Mouse (Mus musculus): ENCODE data around the gene Fermt3. TPM values are rescaled to one million over a fixed set of nuclear protein-coding genes. Genes with fewer than 3 reads are reported as not detected.

Gene Fermt3
- total RNA-seq, 2 experiments from 2014 or later: 4.5 to 4.6 TPM

- DNase-seq (ENCODE audit: low spot score in 2 of 2): peak in 1 of 2 experiments; percentile 52
- intact Hi-C loops (cut with DNase I): loop anchor here (5.0 kb wide), 2 partner anchors 37 to 57 kb away; partner anchors contain the start of genes Bad, Esrra and Gpr137
Observed at GRCm38 (mm10) chr19:6979001-6979479, 40.2 kb downstream of the Fermt3 start.

DNA sequence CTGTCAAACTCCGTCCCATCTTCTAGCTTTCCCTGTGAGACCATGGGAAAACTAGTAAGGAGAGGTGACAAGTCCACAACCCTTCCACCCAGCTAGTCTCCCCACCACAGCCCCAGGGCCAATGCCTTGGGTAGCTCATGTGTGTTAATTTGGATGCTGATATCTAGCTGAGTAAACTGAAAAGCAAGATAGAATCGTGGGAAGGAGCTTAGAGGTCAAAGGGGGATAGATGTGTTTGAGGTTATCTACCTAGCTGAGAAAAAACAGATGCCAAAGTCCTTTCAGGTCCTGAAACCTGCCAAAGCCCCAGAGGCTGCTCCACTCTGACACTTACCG, 40.7 kb downstream of the Fermt3 start:
- DNase-seq (ENCODE audit: low spot score in 2 of 2): no peak
- intact Hi-C loops (cut with DNase I): loop anchor here (5.0 kb wide), 2 partner anchors 36 to 56 kb away; partner anchors contain the start of genes Bad, Esrra and Gpr137

GRCm38 (mm10) chr19:6977759-6978638, 41.3 kb downstream of the Fermt3 start:
- DNase-seq (ENCODE audit: low spot score in 2 of 2): no peak
- intact Hi-C loops (cut with DNase I): loop anchor here (5.0 kb wide), 2 partner anchors 36 to 56 kb away; partner anchors contain the start of genes Bad, Esrra and Gpr137

- intact Hi-C loops (cut with DNase I): loop anchor here (5.0 kb wide), 2 partner anchors 34 to 54 kb away; partner anchors contain the start of genes Bad, Esrra and Gpr137
Observed at GRCm38 (mm10) chr19:6975537-6976521, 43.4 kb downstream of the Fermt3 start, which contains the start of gene Plcb3. TSS of gene Plcb3 (minus strand) at chr19:6976470.

DNA sequence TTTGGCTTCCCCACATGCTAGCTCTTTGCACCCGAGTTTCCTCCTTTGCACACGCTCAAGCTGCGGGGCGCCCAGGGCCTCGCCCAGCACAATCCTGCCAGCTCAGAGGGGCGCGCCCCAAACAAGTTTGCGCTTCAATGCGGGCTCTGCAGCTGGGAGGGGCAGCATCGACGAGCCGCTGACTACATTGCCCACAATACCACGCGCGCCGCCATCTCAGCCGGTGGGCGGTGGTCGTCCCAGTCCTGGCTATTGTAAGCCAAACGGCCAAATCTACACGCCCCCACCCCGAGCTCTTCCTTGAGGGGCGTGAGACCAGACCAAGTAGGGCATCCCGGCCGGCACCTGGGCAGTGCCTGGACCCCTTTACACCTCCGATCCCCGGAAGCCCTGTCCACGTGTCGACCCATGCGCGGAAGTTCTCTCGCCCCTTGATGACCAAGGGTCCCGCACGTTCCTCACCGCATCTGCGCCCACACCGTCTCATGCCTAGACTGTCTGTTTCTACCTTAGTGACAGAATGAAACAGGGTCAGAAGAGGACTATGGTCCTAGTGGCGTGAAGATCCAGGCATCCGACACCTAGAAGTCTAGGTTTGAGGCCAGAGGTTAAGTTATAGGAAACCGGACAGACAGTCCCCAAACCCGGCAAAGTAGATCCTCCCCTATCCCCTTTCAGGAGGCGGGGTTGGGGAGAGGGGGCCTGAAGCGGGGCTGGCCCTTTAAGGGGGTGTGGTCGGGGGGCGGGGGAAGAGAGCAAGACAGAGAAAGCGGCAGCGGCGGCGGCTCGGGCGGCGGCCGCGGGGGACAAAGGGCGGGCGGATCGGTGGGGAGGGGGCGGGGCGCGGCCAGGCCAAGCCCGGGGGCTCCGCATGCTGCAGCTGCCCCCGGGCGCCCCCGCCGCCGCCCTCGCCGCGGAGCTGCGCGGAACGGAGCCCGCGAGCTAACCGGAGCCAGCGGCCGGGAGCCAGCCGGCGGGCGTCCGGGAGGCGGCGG, 44.8 kb downstream of the Fermt3 start, which contains the start of gene Ppp1r14b:
Gene Ppp1r14b (plus strand): TSS at position 758 of the 995 bp plus-strand sequence.
- DNase-seq (ENCODE audit: low spot score in 2 of 2): peak; percentile 73 to 75
- intact Hi-C loops (cut with DNase I): loop anchor here (5.0 kb wide), 2 partner anchors 32 to 52 kb away; partner anchors contain the start of genes Bad, Esrra and Gpr137

More at GRCm38 (mm10) chr19:6975537-6976521, 43.4 kb downstream of the Fermt3 start, which contains the start of gene Plcb3:
- peak; percentile 72 to 89 for DNase-seq (ENCODE audit: low spot score in 2 of 2)

GRCm38 (mm10) chr19:6973581-6974190, 45.6 kb downstream of the Fermt3 start:
- DNase-seq (ENCODE audit: low spot score in 2 of 2): no peak
- intact Hi-C loops (cut with DNase I): no loop called here

- no peak for DNase-seq (ENCODE audit: low spot score in 2 of 2)
- intact Hi-C loops (cut with DNase I): no loop called here
Observed at GRCm38 (mm10) chr19:6972247-6972917, 46.9 kb downstream of the Fermt3 start.

- DNase-seq (ENCODE audit: low spot score in 2 of 2): no peak
- intact Hi-C loops (cut with DNase I): no loop called here
Observed at GRCm38 (mm10) chr19:6971644-6972043, 47.6 kb downstream of the Fermt3 start.

DNA sequence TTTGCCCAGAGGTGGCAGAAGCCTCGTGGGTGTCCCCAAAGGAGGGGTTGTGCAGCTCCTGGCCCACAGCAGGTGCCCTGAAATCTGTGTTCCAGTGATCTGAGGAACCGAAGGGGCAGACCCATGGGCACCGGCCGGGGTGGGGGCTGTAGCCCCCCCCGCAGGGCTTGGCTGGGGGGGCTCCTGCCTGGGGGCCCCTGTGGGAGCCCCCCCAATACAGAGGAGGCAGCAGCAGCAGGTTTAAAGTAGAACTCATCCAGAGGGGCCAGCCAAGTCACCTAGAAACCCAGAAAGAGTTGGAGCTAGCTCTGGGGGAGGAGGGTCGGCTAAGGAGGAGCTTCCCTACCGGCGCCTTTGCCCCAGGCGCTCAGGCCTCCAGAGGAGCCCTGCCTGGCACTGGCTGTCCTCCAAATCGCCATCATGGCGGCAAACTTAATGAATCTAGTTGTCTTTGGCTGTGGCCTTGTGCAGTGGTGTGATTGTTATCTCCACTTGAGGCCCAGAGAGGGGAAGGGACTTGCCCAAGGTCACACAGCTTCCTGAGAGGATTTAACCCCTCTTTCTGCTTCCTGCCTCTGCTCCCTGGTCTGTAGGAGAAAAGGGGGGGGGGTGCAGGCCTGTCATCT, 48.7 kb downstream of the Fermt3 start:
- intact Hi-C loops (cut with DNase I): no loop called here
- no peak for DNase-seq (ENCODE audit: low spot score in 2 of 2)

DNA sequence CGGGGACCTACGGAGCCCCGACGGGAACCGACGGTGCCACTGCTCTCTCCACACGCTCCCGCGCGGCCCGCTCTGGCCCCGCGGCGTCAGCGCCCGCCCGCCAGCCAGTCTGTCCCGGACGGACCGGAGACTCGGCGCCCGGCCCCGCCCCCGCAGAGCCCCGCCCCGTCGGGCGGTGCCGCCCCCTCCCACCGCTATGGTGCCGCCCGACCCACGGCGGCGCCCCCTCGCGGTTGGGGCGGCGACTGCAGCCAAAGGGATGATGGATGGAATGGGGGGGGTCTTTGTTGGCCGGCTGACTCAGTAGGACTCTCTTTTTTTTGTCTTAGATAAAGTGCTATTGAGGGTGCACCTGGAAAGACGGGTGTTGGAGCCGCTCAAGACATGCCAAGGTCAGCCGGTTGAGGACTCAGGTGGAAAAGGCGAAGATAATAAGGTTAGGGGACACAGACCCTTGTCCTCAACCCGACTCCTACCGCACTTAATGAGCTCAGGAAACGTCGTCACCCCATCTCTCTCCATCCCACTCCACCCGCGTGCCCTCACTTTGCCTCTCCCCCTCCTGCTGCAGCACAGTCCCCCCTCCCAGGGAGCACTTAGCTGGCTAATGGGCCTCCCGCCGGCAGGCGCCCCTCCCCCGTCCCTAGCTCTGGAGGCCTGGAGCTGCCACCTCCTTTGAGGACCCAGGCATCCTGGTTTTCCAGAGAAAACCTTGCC, 49.4 kb downstream of the Fermt3 start:
- peak in 1 of 2 experiments; percentile 29 for DNase-seq (ENCODE audit: low spot score in 2 of 2)
- intact Hi-C loops (cut with DNase I): no loop called here

- no peak for DNase-seq (ENCODE audit: low spot score in 2 of 2)
- intact Hi-C loops (cut with DNase I): no loop called here
Observed at GRCm38 (mm10) chr19:6969291-6969664, 50.0 kb downstream of the Fermt3 start.

GRCm38 (mm10) chr19:6968491-6969271, 50.6 kb downstream of the Fermt3 start:
- intact Hi-C loops (cut with DNase I): no loop called here
- DNase-seq (ENCODE audit: low spot score in 2 of 2): no peak

- intact Hi-C loops (cut with DNase I): no loop called here
- DNase-seq (ENCODE audit: low spot score in 2 of 2): no peak
Observed at GRCm38 (mm10) chr19:6956461-6956860, 62.8 kb downstream of the Fermt3 start.

- DNase-seq (ENCODE audit: low spot score in 2 of 2): no peak
- intact Hi-C loops (cut with DNase I): no loop called here
Observed at GRCm38 (mm10) chr19:6955424-6955823, 63.8 kb downstream of the Fermt3 start.

DNA sequence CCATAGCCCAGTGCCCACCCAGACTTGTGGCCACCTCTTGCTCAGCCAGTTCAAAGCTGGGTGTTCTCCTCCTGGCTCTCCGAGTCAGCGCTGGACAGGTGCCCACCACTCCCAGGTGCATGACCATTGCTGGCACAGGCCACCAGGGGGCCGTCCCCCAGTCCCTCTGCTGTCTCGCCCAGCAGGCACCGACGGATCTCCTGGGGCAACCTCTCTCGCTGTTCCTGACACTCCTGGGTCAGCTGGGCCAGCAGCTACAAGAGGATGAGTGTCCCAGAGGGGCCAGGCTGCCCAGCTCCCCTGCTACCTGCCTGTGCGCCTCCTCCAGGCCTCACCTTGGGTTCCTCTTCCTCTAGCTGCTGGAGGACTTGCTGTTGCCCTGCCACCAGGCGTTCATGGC, 65.2 kb downstream of the Fermt3 start:
- intact Hi-C loops (cut with DNase I): no loop called here
- no peak for DNase-seq (ENCODE audit: low spot score in 2 of 2)

- intact Hi-C loops (cut with DNase I): no loop called here
Observed at GRCm38 (mm10) chr19:6952712-6953037, 66.6 kb downstream of the Fermt3 start.

More at GRCm38 (mm10) chr19:6952712-6953037, 66.6 kb downstream of the Fermt3 start:
- DNase-seq (ENCODE audit: low spot score in 2 of 2): no peak

Measured in left cerebral cortex, postnatal 14 days (tissue).